In the genomic region with DNA sequence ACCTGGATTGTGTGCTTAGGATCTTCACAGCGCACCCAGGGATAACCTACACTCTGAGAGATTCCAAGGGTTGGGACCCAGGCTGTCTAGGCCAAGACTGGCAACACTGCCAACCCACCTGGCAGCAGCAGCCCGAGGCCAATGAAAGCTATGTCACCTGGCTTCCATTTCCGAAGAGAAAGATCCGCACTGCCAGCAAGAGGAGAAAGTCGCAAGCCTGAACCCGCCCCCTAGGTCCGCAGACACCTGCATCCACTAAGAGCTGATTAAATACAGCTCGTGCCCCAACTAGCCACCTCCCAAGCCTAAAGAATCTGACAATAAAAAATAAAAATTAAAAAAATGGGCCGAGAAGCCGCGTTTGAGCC, we compare ENCODE assay signal across 9 mouse cellular contexts. TPM values are rescaled to one million over a fixed set of nuclear protein-coding genes. Genes with fewer than 3 reads are reported as not detected.
DNase-seq lines count a peak whose midpoint lies in the region; ATAC-seq and TF ChIP-seq lines count a peak whose summit lies in the region.
"Had no signal": no experiment of that assay in that cellular context is flagged by ENCODE, and none has a peak within 500 bp of the region (broad histone marks: within the 10 kb centered on the region; RNA-seq: fewer than 3 reads in every experiment).

No protein-coding gene starts in this region.

- WGBS in bone marrow, adult 2 months: 2% methylated on average over 11 of the region's 11 CpGs
- 3% methylated on average over 11 of the region's 11 CpGs for WGBS in forebrain, embryonic 11.5 days
- 3% methylated on average over 11 of the region's 11 CpGs for WGBS in kidney, embryonic 16.5 days

- peak overlapping the region; percentile 96 for H3K27ac ChIP-seq in bone marrow, adult 2 months (ENCODE audit: control insufficient read depth, insufficient read depth, low read depth, low read length, poor library complexity)
- no peak overlapping the region for H3K27ac ChIP-seq in forebrain, embryonic 11.5 days (ENCODE audit: low read depth, low read length)
- H3K27ac ChIP-seq in kidney, embryonic 16.5 days (ENCODE audit: low read length): 0 out of 2 replicates have a peak overlapping the region, but pooled peaks have one; percentile 59

- no peaks in the 10 kb centered on the region for H3K27me3 ChIP-seq in forebrain, embryonic 11.5 days (ENCODE audit: control insufficient read depth, insufficient read depth, low read length)
- no peaks in the 10 kb centered on the region for H3K27me3 ChIP-seq in kidney, embryonic 16.5 days (ENCODE audit: insufficient read depth, low read length)

- ATAC-seq in forebrain, embryonic 11.5 days (replicated peaks; ENCODE audit: low FRiP score): no peak
- ATAC-seq in kidney, embryonic 16.5 days (ENCODE audit: low FRiP score, low TSS enrichment): peak; percentile 7; the same call in 1 of the 2 replicates
- ATAC-seq in megakaryocyte progenitor cell, adult 5-6 weeks (replicated peaks; ENCODE audit: poor library complexity): peak; percentile 9; the same call in 1 of the 2 replicates

- peak overlapping the region; percentile 72 for H3K4me2 ChIP-seq in forebrain, embryonic 11.5 days (ENCODE audit: low read depth, low read length, severe bottlenecking)
- peak overlapping the region; percentile 84 for H3K4me2 ChIP-seq in kidney, embryonic 16.5 days (replicated peaks; ENCODE audit: low read depth, low read length)

- peaks cover 5% of the 10 kb centered on the region; the same call in 1 of the 2 replicates for H3K4me1 ChIP-seq in bone marrow, adult 2 months (ENCODE audit: control insufficient read depth, insufficient read depth, low read length)
- H3K4me1 ChIP-seq in forebrain, embryonic 11.5 days (replicated peaks; ENCODE audit: control insufficient read depth, insufficient read depth, low read length): peaks cover 9% of the 10 kb centered on the region
- peaks cover 27% of the 10 kb centered on the region for H3K4me1 ChIP-seq in kidney, embryonic 16.5 days (ENCODE audit: insufficient read depth, low read length)

- no peaks in the 10 kb centered on the region for H3K36me3 ChIP-seq in forebrain, embryonic 11.5 days (ENCODE audit: control insufficient read depth, insufficient read depth, low read length)
- peaks cover 5% of the 10 kb centered on the region for H3K36me3 ChIP-seq in kidney, embryonic 16.5 days (ENCODE audit: insufficient read depth, low read length)

- peak; percentile 11 for DNase-seq in layer of hippocampus, adult 9-11 months
- no peak for DNase-seq in layer of hippocampus, postnatal 14 days (ENCODE audit: low spot score in 2 of 2)
- DNase-seq in forebrain, embryonic 11.5 days (ENCODE audit: low spot score): no peak
- DNase-seq in thymus, postnatal 14 days: peak; percentile 59
- DNase-seq in embryo, embryonic 10.5 days (ENCODE audit: low spot score): no peak

- TF ChIP-seq CTCF in bone marrow, adult 2 months (IDR thresholded peaks at IDR 0.05; ENCODE audit: control insufficient read depth, insufficient read depth, low read length): no peak

- peak overlapping the region; percentile 71 for H3K9ac ChIP-seq in forebrain, embryonic 11.5 days (ENCODE audit: low read length)
- peak overlapping the region; percentile 86 for H3K9ac ChIP-seq in kidney, embryonic 16.5 days (replicated peaks; ENCODE audit: low read length)

- H3K4me3 ChIP-seq in bone marrow, adult 2 months (replicated peaks; ENCODE audit: control insufficient read depth, low read depth, low read length): peak overlapping the region; percentile 73
- H3K4me3 ChIP-seq in forebrain, embryonic 11.5 days (ENCODE audit: low read depth, low read length): peak overlapping the region; percentile 79
- peak overlapping the region; percentile 98 for H3K4me3 ChIP-seq in kidney, embryonic 16.5 days (ENCODE audit: low read length)

- H3K9me3 ChIP-seq in forebrain, embryonic 11.5 days (ENCODE audit: control insufficient read depth, low read length): no peaks in the 10 kb centered on the region
- no peaks in the 10 kb centered on the region for H3K9me3 ChIP-seq in kidney, embryonic 16.5 days (ENCODE audit: low read length)

- no peak for TF ChIP-seq POLR2A in bone marrow, adult 2 months (IDR thresholded peaks at IDR 0.05; ENCODE audit: borderline replicate concordance, control insufficient read depth, low read depth, low read length)

RNA-seq across cellular contexts. Expression of a gene that starts 0.5 kb away (rescaled TPM):
- total RNA-seq in layer of hippocampus, postnatal 14 days (2021): 10 to 100 TPM; 34.6 to 35.1 TPM
- polyA plus RNA-seq in bone marrow, adult 2 months (2011; ENCODE audit: insufficient read depth, insufficient read length, low replicate concordance, missing spikeins): 14.5 and 32.7 TPM in 2 replicates
- 30.1 and 32.2 TPM in 2 replicates for polyA plus RNA-seq in forebrain, embryonic 11.5 days (2014; fragmentation: Nextera tagmentation; extraction: Ambion mirVana)
- polyA plus RNA-seq in kidney, embryonic 16.5 days (2015; fragmentation: Nextera tagmentation; extraction: Ambion mirVana): 21.6 and 25.5 TPM in 2 replicates
- 16.5 and 16.9 TPM in 2 replicates for total RNA-seq in megakaryocyte progenitor cell, adult 5-6 weeks (2015)
- total RNA-seq in megakaryocyte progenitor cell, adult 5-6 weeks (2017): 11.7 and 11.9 TPM in 2 replicates

RNA-seq across cellular contexts. Expression of a gene that starts 2.8 kb away (rescaled TPM):
- 10 to 100 TPM in 1 of 2 experiments, 1 to 10 TPM in 1; 8.1 to 11.7 TPM for total RNA-seq in layer of hippocampus, postnatal 14 days (2021)
- 12.0 and 63.8 TPM in 2 replicates for polyA plus RNA-seq in bone marrow, adult 2 months (2011; ENCODE audit: insufficient read depth, insufficient read length, low replicate concordance, missing spikeins)
- 43.3 and 44.3 TPM in 2 replicates for polyA plus RNA-seq in forebrain, embryonic 11.5 days (2014; fragmentation: Nextera tagmentation; extraction: Ambion mirVana)
- polyA plus RNA-seq in kidney, embryonic 16.5 days (2015; fragmentation: Nextera tagmentation; extraction: Ambion mirVana): 40.0 and 46.7 TPM in 2 replicates
- total RNA-seq in megakaryocyte progenitor cell, adult 5-6 weeks (2015): 54.0 and 54.9 TPM in 2 replicates
- total RNA-seq in megakaryocyte progenitor cell, adult 5-6 weeks (2017): 14.7 and 21.2 TPM in 2 replicates

RNA-seq across cellular contexts. Expression of a gene that starts 45.1 kb away (rescaled TPM):
- not detected for total RNA-seq in layer of hippocampus, postnatal 14 days (2021)
- not detected in 2 replicates for polyA plus RNA-seq in bone marrow, adult 2 months (2011; ENCODE audit: insufficient read depth, insufficient read length, low replicate concordance, missing spikeins)
- not detected in 2 replicates for polyA plus RNA-seq in forebrain, embryonic 11.5 days (2014; fragmentation: Nextera tagmentation; extraction: Ambion mirVana)
- polyA plus RNA-seq in kidney, embryonic 16.5 days (2015; fragmentation: Nextera tagmentation; extraction: Ambion mirVana): not detected in 2 replicates
- not detected in 2 replicates for total RNA-seq in megakaryocyte progenitor cell, adult 5-6 weeks (2015)
- not detected in 2 replicates for total RNA-seq in megakaryocyte progenitor cell, adult 5-6 weeks (2017)
- total RNA-seq: neutrophil, adult 5-6 weeks had no signal

Comparison
In these comparisons a context has a peak if more than half of its experiments do, and no peak if none do; other contexts are left out.
1. DNase-seq: peak in layer of hippocampus, adult 9-11 months (single experiment) and thymus, postnatal 14 days (single experiment); none in layer of hippocampus, postnatal 14 days (0 of 2), forebrain, embryonic 11.5 days (single experiment) and embryo, embryonic 10.5 days (single experiment).
2. Peak in every context shown above with its lines, with median percentiles within 50 percentile points of each other: H3K4me3 ChIP-seq.